Mouse (Mus musculus) left cerebral cortex, adult 18-20 months (tissue): ENCODE measurements at regions not wholly inside any gene's neighbourhood (a gene's known extent, or its start where the extent isn't known, plus 50 kb on each side); places are given as distances from the start of the nearest gene placed in this dataset.

Experiments used
- DNase-seq, 2 experiments: peaks; one replicate each; pipeline ENCODE4 v3.0.0; 2021 to 2022; ENCODE audit warnings: low spot score in 2 of 2, mixed read lengths in 1 of 2

DNA sequence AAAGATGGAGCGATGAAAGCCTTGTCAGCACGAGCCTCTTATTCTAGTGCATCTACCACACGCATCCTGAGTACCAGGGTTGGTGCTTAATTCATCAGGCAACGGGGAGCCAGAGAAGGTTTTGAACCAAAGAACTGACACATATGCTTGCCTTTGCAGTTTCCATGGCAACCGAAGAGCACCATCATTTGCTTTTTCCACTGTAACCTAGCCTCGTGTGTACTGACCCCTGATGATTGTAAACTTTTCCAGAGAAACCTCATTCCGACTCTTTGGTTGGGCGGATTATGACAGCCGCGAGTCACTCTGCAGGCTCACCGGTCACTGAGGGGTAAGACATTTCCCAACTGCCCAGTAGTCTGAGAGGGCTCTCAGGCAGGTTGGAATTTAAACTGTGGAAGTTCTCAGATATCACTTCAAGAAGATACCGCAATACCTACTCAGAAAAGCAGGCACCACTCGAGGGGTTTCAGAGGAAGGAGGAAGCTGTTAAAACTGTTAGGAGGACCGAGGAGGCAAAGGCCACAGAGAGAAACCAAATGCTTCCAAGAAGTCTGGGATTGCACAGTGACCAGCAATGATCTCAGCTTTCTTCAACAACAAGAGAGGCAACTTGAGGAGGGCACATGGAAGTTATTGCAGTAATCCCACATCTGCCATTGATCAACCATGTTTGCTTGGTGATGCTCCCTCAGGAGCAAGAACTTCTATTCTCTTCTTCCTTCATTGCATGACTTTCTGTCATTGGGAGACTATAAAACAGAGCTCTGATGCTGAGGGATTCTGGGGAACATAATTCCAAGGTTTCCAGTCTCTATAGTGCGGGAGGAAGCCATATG is 117.8 kb downstream of the Cartpt start:
- no peak for DNase-seq

DNA sequence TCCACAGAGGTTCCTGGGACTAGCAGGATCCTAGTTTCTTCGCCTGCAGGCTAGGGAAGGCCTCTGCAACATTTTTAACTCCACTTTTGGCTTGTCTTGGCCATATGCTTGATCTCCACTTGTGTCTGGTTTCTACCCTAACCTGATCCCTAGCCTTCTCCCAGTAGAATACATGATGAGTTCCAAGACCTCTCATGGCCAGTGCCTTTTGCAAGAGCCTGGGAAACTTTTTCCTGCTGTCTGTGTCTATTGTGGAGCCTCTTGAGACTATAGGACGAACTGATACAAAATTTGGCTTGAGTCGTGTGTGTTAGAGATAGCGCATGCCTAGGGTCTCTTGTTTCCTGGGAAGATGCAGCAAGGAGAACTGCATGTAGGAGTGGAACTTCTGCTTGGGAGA is 119.3 kb downstream of the Cartpt start:
- no peak for DNase-seq

DNA sequence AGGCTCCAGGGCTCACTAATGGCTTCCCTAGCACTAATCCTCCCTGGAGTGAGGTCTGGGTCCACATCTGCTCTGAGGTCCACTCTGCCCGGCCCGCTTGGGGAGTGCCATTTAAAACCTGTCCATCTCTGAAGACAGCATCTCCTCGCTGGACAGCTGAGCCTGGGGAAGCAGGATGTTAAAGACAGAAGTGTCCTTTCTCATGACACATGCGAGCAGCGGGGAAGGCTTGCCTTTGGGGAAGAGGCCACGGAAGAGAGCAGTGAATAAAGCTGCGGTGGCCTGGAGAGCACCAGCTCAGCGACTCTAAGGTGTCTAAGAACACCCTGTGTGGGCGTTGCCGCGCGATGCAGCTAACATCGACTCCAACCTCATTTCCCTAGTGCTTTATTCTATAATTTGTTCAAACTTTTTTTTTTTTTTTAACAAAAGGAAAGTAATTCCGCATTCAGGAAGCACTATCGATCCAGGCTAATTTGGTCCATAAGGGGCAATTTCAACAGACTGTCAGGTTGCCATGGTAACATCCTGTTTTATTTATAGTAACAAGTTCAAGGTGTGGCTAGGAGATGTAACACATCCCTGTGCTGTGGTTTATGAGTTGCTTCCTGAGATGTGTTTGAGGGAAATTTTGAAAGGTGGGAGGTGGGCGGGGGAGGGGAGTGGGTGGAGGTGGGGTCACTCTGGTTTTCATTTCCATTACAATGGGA is 120.0 kb downstream of the Cartpt start:
- DNase-seq = no peak

DNA sequence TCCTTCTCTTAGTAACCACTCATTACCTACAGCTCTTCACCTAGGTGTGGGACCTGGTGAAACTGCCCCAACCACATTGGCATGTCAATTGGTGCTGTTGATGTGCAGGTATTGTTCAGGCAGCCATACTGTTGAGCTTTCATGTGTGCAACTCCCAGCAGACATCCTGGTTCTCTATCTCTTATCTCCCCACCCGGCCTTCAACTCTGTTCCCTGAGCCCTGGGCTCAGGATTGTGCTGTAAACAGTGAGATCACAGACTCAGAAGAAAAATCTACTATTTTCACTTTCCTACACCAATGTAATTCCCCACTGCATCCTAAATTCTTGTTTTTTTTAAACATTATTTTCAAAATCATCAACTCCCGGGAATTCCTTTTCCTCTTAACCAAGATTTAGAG is 122.1 kb downstream of the Cartpt start:
- no peak for DNase-seq

DNA sequence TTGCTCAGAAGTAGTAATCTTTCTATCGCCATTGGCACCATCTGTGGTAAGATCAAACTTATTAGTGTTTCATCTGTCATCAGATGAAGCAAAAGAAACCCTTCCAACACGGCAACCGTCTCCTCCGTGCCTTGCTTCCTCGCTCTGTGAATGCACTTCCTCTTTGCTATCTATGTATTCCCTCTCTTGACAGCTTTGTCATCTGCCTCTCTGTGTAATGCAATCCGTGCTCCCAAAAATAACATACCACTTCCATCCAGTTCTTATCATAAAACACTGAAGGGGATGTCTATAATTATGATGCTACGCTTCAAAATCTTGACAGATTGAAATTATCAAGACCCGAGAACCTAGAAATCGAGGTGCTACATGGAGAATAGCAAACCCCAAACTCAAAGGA is 123.2 kb downstream of the Cartpt start:
- no peak for DNase-seq

DNA sequence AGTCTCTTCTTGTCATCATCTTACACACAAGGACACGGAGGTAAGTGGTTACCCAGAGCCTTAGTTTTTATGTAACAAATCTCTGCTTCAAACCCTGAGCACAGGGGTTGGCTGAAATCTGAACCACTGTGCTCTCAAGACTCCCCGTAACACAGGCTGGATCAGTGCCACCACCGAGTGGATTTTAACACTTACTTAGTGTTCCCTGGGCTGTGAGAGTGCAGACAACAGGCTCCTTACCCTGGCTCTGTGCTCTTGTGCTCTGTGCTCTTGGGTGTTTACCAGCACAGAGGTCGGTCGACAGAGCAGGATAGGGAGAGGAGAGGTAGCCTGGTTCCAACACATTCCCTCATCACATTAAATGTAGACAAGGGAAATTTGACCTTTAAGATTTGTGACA is 134.9 kb downstream of the Cartpt start:
- DNase-seq = no peak

DNA sequence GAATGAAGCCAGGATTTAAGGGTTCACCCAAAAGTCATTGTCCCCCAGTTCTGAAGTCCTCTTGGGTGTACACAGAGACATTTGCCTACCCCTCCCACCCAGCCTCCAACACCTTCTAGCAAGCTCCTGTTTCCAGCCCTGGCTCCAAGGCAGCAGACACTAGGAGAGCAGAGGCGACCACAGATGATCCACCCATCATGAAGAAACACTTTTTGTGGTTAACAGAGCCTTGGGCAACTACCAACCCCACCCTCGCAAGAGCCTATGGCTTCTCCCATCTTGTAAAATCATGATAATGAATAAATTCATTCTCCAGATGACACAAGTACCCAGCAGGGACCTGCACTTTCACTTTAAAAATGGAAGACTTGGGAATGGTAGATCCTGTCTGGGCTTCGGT is 136.1 kb downstream of the Cartpt start:
- no peak for DNase-seq

DNA sequence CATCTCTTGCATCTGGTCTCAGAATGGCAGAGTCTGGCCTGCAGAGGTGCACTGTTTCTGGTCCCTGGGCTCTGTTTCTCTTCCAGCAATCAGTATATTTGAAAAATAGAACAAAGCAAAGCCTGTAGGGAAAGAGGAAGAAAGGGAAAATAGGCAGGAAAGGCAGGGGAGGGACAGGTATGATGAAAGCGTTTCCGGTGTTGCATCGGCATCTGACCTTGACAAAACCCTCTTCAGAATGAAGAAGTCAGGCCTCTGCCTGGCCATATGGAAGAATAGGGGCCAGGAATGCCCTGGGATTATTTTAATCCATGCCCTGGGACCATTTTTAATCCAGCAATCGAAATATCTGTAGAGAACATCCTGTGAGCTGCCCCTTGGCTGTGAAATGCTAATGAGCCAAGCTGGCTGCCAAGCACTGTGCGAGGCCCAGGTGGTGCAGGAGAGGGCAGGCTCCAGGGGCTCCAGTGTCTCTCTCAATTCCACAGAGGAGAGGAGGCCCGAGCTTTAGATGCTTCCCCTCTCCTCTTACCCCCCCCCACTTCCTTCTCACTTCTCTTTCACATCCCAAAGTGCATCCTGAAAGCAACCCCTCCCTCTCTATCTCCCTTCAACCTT is 136.7 kb downstream of the Cartpt start:
- no peak for DNase-seq

DNA sequence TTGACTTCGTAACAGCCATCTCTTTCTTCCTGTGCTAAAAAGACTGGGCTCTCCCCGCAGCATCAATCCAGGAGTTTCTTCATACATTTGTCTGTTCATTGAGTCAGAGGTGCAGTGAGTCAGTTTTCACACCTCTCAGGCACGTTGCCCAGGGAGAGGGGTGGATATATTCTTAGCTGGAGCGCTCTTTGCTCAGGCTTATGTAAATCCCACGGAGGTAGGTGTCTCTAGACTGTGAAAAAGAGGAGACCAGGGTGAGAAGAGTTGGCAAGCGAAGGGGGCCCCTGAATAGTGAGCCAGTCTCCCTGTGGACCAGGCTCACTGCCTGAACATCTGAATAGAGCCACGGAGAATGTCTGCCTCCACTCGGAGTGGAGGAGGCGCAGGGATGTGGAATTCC is 139.0 kb downstream of the Cartpt start:
- peak; percentile 84 to 91 for DNase-seq

DNA sequence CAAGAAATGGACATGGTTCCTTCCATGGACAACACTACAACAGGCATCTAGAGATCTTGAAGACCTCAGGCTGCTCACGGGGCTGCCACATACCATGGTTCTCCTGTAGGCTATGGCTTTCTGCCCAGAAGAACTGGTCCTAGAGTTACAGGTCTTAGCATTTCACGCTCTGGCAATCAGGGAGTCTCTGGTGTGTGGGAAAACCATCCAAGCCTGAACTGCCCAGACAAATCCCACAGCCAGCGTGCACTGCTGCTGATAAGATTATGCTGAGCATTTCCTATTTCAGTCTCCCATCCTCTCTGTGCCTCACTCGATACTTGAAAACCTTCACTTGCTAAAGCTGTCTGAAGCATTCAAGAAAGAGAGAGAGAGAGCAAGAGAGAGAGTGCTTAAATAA is 139.5 kb downstream of the Cartpt start:
- no peak for DNase-seq

DNA sequence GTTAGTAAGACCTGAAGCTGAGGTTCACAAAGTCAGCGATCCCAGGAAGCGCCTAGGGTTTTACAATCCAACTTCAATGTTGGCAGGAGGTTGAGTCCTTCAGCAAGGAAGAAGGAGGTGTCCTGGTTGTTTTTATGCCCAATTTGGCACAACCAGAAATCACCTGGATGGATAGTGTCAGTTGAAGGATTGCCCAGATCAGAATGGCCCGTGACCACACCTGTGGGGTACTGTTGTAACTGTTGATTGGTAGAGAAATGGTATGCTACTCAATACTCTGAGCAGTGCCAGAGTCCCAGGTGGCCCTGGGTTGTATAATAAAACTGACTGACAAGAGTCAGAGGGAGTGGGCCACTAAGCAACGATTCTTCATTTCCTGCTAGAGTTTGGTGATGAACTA is 140.2 kb downstream of the Cartpt start:
- no peak for DNase-seq

DNA sequence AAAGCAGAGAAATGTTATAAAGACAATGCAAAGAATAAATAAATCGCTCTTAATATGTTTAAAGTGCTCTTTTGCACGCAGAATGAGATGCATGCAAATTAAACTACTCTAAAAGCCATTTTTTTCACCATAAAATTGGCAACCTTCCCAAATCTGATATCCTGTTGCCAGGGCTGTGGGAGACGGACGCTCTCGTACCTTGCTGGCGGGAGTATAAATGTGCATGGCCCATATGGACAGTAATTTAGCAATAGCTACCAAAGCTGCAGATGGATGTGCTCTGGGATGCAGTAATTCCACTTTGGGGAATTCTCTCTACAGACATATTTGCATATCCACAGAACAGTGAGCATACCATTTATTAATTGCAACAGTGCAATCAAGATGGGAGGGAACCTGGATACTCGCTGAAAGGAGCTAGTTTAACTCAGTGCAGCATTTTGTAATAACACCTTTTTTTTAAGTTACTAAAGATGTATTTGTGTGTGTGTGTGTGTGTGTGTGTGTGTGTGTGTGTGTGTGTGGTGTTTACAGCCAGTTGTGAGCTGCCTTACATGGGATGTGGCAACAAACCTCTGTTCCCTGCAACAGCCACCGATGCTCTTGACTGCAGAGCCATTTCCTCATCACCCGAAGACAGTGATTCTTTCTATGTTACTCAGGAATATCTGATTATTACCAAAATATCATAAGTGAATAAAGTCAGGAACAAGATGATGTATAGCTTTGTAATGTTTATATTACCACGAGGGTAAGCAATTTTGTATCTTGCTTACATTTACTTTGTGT is 141.4 kb downstream of the Cartpt start:
- no peak for DNase-seq

DNA sequence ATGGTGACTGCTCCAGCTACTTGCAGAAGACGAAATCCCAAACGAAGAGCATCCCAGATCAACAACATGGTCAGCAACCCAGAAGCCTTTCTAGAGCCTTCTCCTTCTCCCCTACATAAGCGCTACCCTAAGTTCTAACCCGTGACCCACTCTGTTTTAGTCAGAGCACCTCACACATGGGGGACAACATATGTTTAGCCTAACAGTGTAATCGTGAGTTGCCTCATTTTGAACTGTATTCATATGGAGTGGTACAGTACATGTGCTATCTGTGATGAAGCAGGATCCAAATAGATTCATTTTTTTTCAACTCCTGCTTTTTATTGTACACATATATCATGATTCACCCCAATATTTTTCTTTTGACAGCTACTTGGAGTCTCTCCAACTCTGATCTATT is 146.2 kb downstream of the Cartpt start:
- DNase-seq = no peak

DNA sequence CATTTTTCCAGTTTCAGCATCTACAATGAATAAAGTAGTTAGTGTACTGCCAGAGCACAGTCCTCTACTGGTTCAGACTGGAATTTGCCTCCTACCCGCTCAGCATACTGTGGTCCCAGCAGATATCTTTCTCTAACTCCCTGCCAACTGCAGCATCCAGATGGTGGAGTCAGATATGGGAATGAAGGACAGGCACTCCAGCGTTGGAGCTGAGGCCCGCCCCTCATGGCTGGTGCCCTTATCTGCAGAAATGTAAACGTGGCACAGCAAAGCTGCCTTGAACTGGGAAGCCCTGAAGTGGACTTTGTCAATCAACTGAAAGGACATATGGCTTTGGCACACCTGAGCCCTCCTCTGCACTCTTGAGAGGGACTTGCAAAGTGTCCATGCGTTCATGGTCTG is 146.6 kb downstream of the Cartpt start:
- DNase-seq = no peak

DNA sequence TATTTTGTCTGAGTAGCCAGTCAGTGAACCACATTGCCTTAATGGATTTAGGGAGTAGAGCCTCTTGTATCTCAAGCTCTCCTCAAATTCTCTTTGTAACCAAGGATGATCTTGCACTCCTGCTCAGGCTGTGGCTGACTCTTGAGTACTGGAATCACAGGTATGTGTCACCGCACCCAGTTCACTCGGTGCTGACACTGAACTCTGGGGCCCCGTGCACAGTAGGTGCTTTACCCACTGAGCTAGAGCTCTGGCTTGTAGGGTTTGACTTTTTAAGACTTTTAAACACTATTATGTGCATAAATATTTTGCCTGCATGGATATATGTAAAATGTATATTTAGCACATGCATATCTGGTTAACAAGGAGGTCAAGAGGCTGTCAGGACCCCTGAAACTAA is 147.4 kb downstream of the Cartpt start:
- DNase-seq = no peak

DNA sequence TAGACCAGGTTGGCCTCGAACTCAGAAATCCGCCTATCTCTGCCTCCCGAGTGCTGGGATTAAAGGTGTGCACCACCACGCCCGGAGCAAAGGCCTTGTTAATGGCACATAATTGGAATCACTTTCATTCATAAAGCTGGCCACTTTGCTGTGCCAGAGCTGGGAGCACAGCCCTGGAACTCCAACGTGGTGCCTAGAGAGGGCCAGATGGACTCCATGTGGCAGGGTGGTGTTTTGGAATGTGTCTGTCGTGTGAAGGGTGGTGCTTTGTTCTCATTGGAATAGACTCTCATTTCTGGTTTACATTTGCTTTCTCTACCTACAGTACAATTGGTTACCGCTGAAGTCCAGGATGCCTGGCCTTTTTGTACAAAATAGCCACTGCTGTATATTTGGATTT is 150.2 kb downstream of the Cartpt start:
- no peak for DNase-seq

DNA sequence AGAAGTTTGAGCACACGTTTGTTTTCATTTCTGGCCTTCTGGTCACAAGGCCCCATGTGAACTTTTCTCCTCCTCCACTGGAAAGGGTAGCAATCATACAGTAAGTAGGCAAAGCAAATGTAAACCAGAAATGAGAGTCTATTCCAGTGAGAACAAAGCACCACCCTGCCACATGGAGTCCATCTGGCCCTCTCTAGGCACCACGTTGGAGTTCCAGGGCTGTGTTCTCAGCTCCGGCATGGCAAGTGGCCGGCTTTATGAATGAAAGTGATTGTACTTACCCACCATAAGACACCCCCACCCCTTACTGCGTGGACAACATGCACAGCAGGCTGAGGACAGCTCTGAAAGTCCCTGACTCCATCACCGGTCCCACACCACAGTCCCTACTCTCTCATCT is 151.5 kb downstream of the Cartpt start:
- no peak for DNase-seq

DNA sequence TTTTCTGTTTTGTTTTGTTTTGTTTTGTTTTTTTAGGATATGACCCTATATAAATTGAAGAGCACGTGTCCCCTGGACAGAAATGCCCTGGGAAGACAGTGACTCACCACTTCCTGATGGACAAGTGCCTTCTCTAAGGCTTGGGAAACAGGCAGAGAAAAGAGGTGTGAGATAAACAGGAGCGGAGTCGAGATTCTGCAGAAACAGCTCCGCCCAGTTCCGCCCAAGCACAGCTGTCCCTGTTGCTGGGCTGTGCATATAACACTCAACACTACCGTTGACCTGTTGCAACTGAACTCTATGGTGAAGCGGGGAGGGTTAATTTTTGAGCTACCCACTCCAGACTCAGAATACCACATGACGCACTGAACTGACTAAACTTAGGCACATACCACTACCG is 152.8 kb downstream of the Cartpt start:
- DNase-seq = no peak

DNA sequence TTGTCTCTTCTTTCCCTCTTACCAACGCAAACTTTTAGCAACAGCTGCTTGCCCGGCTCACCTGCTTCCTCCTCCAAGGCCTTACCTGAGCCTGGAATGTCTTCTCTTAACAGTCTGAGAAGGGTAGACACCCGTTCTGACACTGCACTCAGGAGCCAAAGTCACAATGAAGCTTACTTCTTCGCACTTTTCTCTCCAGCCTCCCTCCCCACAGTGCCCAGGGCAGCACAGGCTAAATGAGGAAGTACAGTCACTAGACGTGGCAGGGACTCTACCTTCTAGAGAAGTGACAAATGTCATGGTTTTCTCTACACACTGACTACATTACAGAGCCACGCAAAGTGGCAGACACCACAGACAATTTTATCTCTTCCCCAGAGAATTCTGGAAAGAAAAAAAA is 155.4 kb downstream of the Cartpt start:
- no peak for DNase-seq

DNA sequence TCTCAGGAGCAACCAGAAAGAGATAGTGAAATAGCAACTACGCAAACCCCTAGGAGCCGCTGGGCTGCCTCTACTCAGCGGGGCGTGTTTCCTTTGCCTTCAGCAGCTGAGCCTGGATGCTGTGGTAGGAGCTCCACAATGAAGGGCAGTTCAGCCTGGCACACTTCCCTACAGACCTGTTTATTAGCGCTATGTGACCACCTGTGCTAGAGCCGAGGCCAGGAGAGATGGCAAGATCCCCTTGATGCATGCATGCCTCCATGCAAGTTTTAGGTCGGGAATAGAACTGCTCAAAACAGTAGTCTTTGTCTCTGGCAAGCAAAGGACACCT is 156.1 kb downstream of the Cartpt start:
- DNase-seq = no peak

DNA sequence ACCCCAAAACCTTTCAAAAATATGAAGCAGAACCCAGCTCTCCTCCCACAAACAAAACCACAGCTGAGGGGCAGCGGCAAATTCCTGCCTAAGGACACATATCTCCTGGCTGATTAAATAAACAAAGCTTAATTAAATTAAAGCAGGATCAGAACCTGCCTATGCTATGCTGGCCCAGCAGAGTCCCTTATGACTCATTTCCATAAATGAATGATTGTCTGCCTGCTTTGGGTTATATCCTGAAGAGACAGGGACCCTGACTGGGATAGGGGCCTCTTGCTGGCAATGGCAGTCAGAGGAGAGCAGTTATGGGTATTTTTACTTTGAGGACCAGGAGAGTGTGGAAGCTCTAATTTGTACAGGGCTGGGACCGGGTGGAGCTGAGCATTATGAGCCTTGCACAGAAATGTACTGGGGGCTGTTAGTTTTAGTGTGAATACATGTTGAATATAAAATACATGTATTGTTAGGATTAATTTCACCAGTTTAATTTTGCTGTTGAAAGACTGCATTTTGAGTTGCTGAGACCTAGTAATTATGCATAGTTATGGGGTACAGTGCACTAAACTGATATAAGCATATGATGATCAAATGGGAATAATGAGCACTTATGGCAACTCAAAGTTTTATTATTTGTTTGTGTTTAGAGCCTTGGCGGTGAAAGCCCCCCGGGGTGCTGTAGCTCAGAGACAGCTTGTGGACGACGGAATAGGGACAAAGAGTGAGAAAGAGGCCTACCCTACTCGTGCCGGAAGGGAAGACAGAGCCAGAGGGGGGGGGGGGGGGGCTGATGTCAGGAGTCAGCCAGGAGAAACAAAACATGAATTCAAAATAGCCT is 156.7 kb downstream of the Cartpt start:
- no peak for DNase-seq
